Comparison of ENCODE assay signal across 23 mouse cellular contexts in genomic region chr2:112328069-112328777, GRCm38 (mm10). TPM values are rescaled to one million over a fixed set of nuclear protein-coding genes. Genes with fewer than 3 reads are reported as not detected.
DNase-seq lines count a peak whose midpoint lies in the region; ATAC-seq lines count a peak whose summit lies in the region.
"Had no signal": no experiment of that assay in that cellular context is flagged by ENCODE, and none has a peak within 500 bp of the region (broad histone marks: within the 10 kb centered on the region; RNA-seq: fewer than 3 reads in every experiment).

No protein-coding gene starts in this region.

- H3K36me3 ChIP-seq in midbrain, embryonic 11.5 days (ENCODE audit: control insufficient read depth, insufficient read depth, low read length), result no peaks in the 10 kb centered on the region
- H3K36me3 ChIP-seq in midbrain, embryonic 15.5 days (replicated peaks), result no peaks in the 10 kb centered on the region
- no peaks in the 10 kb centered on the region for H3K36me3 ChIP-seq in liver, embryonic 11.5 days (ENCODE audit: control insufficient read depth, insufficient read depth, low read length)
- no peaks in the 10 kb centered on the region for H3K36me3 ChIP-seq in heart, embryonic 11.5 days (ENCODE audit: control insufficient read depth, insufficient read depth, low read length)
- H3K36me3 ChIP-seq: embryonic facial prominence, embryonic 10.5 days; limb, embryonic 12.5 days had no signal

- no peak overlapping the region for H3K4me3 ChIP-seq in midbrain, embryonic 11.5 days (ENCODE audit: low read depth, low read length)
- H3K4me3 ChIP-seq in midbrain, embryonic 15.5 days, result no peak overlapping the region
- H3K4me3 ChIP-seq in liver, embryonic 11.5 days (ENCODE audit: low read depth, low read length), result no peak overlapping the region
- no peak overlapping the region for H3K4me3 ChIP-seq in heart, embryonic 11.5 days (ENCODE audit: low read depth, low read length)
- H3K4me3 ChIP-seq: embryonic facial prominence, embryonic 10.5 days; limb, embryonic 12.5 days had no signal

- H3K4me2 ChIP-seq in midbrain, embryonic 11.5 days, result no peak overlapping the region
- no peak overlapping the region for H3K4me2 ChIP-seq in midbrain, embryonic 15.5 days
- no peak overlapping the region for H3K4me2 ChIP-seq in liver, embryonic 11.5 days
- no peak overlapping the region for H3K4me2 ChIP-seq in heart, embryonic 11.5 days
- H3K4me2 ChIP-seq: hindbrain, embryonic 14.5 days; limb, embryonic 12.5 days; lung, embryonic 14.5 days had no signal

- WGBS in midbrain, embryonic 11.5 days, result 88% methylated on average over 11 of the region's 11 CpGs
- WGBS in midbrain, embryonic 15.5 days, result 90% methylated on average over 11 of the region's 11 CpGs
- WGBS in liver, embryonic 11.5 days, result 75% methylated on average over 11 of the region's 11 CpGs
- WGBS in heart, embryonic 11.5 days (ENCODE audit: insufficient replicate concordance), result 71% methylated on average over 11 of the region's 11 CpGs

- DNase-seq in midbrain, embryonic 11.5 days (ENCODE audit: low spot score, missing footprints), result peak; percentile 79
- DNase-seq in c-Kit-positive CD71-positive TER-119-positive erythroid progenitor cells, embryonic 14.5 days (ENCODE audit: low spot score), result peak; percentile 75
- DNase-seq in liver, embryonic 11.5 days (ENCODE audit: low spot score), result no peak
- no peak for DNase-seq in kidney, postnatal 10 days
- DNase-seq in urinary bladder, postnatal 14 days (ENCODE audit: low spot score), result no peak
- DNase-seq: adrenal gland, adult 2 months; B cell, adult 2 months; cerebellum, adult 11 months; cerebellum, postnatal 25 days; heart, postnatal 36 days; kidney, adult 11 months; lung, embryonic 14.5 days; right cerebral cortex, postnatal 25 days; thymus, postnatal 25 days had no signal

- ATAC-seq in midbrain, embryonic 11.5 days (ENCODE audit: low FRiP score), result 0 out of 2 replicates have a peak, but pooled peaks have one; percentile 30
- ATAC-seq in midbrain, embryonic 15.5 days (replicated peaks), result no peak
- ATAC-seq in liver, embryonic 11.5 days (replicated peaks; ENCODE audit: low FRiP score), result peak; percentile 88
- ATAC-seq in megakaryocyte, adult 5-6 weeks (ENCODE audit: poor library complexity, severe bottlenecking), result peak; percentile 35; the same call in 1 of the 2 replicates
- no peak for ATAC-seq in heart, embryonic 11.5 days (replicated peaks; ENCODE audit: insufficient number of reproducible peaks, low FRiP score, low TSS enrichment)
- ATAC-seq: forebrain, embryonic 16.5 days had no signal

- no peaks in the 10 kb centered on the region for H3K4me1 ChIP-seq in midbrain, embryonic 11.5 days (ENCODE audit: control insufficient read depth, insufficient read depth, low read length)
- H3K4me1 ChIP-seq in midbrain, embryonic 15.5 days, result no peaks in the 10 kb centered on the region
- H3K4me1 ChIP-seq in liver, embryonic 11.5 days (replicated peaks; ENCODE audit: control insufficient read depth, insufficient read depth, low read length), result peaks cover 12% of the 10 kb centered on the region
- peaks cover 7% of the 10 kb centered on the region for H3K4me1 ChIP-seq in heart, embryonic 11.5 days (ENCODE audit: control insufficient read depth, insufficient read depth, low read length)
- H3K4me1 ChIP-seq: embryonic facial prominence, embryonic 10.5 days; limb, embryonic 12.5 days had no signal

- H3K9ac ChIP-seq in midbrain, embryonic 11.5 days (ENCODE audit: low read length), result no peak overlapping the region
- no peak overlapping the region for H3K9ac ChIP-seq in midbrain, embryonic 15.5 days
- H3K9ac ChIP-seq in liver, embryonic 11.5 days (ENCODE audit: low read depth, low read length), result no peak overlapping the region
- no peak overlapping the region for H3K9ac ChIP-seq in heart, embryonic 11.5 days (ENCODE audit: low read depth, low read length)
- H3K9ac ChIP-seq: hindbrain, embryonic 14.5 days; limb, embryonic 12.5 days; lung, embryonic 14.5 days had no signal

- no peaks in the 10 kb centered on the region for H3K27me3 ChIP-seq in midbrain, embryonic 11.5 days (ENCODE audit: control insufficient read depth, insufficient read depth, low read length)
- no peaks in the 10 kb centered on the region for H3K27me3 ChIP-seq in midbrain, embryonic 15.5 days (replicated peaks)
- H3K27me3 ChIP-seq in liver, embryonic 11.5 days (replicated peaks; ENCODE audit: control insufficient read depth, insufficient read depth, low read length), result no peaks in the 10 kb centered on the region
- no peaks in the 10 kb centered on the region for H3K27me3 ChIP-seq in heart, embryonic 11.5 days (ENCODE audit: control insufficient read depth, insufficient read depth, low read length)
- H3K27me3 ChIP-seq: limb, embryonic 12.5 days had no signal

- H3K9me3 ChIP-seq in midbrain, embryonic 11.5 days (ENCODE audit: control insufficient read depth, low read length), result no peaks in the 10 kb centered on the region
- no peaks in the 10 kb centered on the region for H3K9me3 ChIP-seq in midbrain, embryonic 15.5 days
- no peaks in the 10 kb centered on the region for H3K9me3 ChIP-seq in liver, embryonic 11.5 days (ENCODE audit: control insufficient read depth, low read length)
- H3K9me3 ChIP-seq in heart, embryonic 11.5 days (replicated peaks; ENCODE audit: control insufficient read depth, low read length), result no peaks in the 10 kb centered on the region
- H3K9me3 ChIP-seq: embryonic facial prominence, embryonic 10.5 days; limb, embryonic 12.5 days had no signal

- no peak overlapping the region for H3K27ac ChIP-seq in midbrain, embryonic 11.5 days (ENCODE audit: low read depth, low read length)
- no peak overlapping the region for H3K27ac ChIP-seq in midbrain, embryonic 15.5 days
- no peak overlapping the region for H3K27ac ChIP-seq in liver, embryonic 11.5 days (ENCODE audit: low read depth, low read length)
- no peak overlapping the region for H3K27ac ChIP-seq in heart, embryonic 11.5 days (ENCODE audit: low read depth, low read length)
- H3K27ac ChIP-seq: embryonic facial prominence, embryonic 10.5 days; hindbrain, embryonic 14.5 days; limb, embryonic 12.5 days; macrophage; stomach, postnatal 0 days had no signal

RNA-seq across cellular contexts. Expression of gene Emc4, which starts 39.6 kb away (rescaled TPM):
- 112 and 115 TPM in 2 replicates for polyA plus RNA-seq in midbrain, embryonic 11.5 days (2014; fragmentation: Nextera tagmentation; extraction: Ambion mirVana)
- 175 and 188 TPM in 2 replicates for polyA plus RNA-seq in midbrain, embryonic 15.5 days (2015; fragmentation: Nextera tagmentation; extraction: Ambion mirVana)
- 82.2 and 84.8 TPM in 2 replicates for polyA plus RNA-seq in liver, embryonic 11.5 days (2014; fragmentation: Nextera tagmentation; extraction: Ambion mirVana)
- 60.0 and 65.6 TPM in 2 replicates for total RNA-seq in megakaryocyte, adult 5-6 weeks (2015)
- total RNA-seq in megakaryocyte, adult 5-6 weeks (2017), result 39.5 and 39.9 TPM in 2 replicates
- polyA plus RNA-seq in heart, embryonic 11.5 days (2014; fragmentation: Nextera tagmentation; extraction: Ambion mirVana), result 92.1 and 101 TPM in 2 replicates

RNA-seq across cellular contexts. Expression of gene Katnbl1, which starts 50.8 kb away (rescaled TPM):
- 54.4 and 55.0 TPM in 2 replicates for polyA plus RNA-seq in midbrain, embryonic 11.5 days (2014; fragmentation: Nextera tagmentation; extraction: Ambion mirVana)
- 27.9 and 28.0 TPM in 2 replicates for polyA plus RNA-seq in midbrain, embryonic 15.5 days (2015; fragmentation: Nextera tagmentation; extraction: Ambion mirVana)
- 38.5 and 47.1 TPM in 2 replicates for polyA plus RNA-seq in liver, embryonic 11.5 days (2014; fragmentation: Nextera tagmentation; extraction: Ambion mirVana)
- 21.0 and 21.8 TPM in 2 replicates for total RNA-seq in megakaryocyte, adult 5-6 weeks (2015)
- total RNA-seq in megakaryocyte, adult 5-6 weeks (2017), result 17.0 TPM in 2 replicates
- polyA plus RNA-seq in heart, embryonic 11.5 days (2014; fragmentation: Nextera tagmentation; extraction: Ambion mirVana), result 30.8 and 35.0 TPM in 2 replicates

Comparison
In these comparisons a context has a peak if more than half of its experiments do, and no peak if none do; other contexts are left out.
1. ATAC-seq: peak in midbrain, embryonic 11.5 days (single experiment), liver, embryonic 11.5 days (single experiment) and megakaryocyte, adult 5-6 weeks (single experiment); none in midbrain, embryonic 15.5 days (single experiment) and heart, embryonic 11.5 days (single experiment).
2. DNase-seq: peak in midbrain, embryonic 11.5 days (single experiment) and c-Kit-positive CD71-positive TER-119-positive erythroid progenitor cells, embryonic 14.5 days (single experiment); none in liver, embryonic 11.5 days (single experiment), kidney, postnatal 10 days (single experiment) and urinary bladder, postnatal 14 days (single experiment).